Mouse (Mus musculus): Measurements from ENCODE around the gene E330009J07Rik. TPM values are rescaled to one million over a fixed set of nuclear protein-coding genes. Genes with fewer than 3 reads are reported as not detected.

The E330009J07Rik gene
- 18.7 and 19.9 TPM in 2 replicates for polyA plus RNA-seq (2016; fragmentation: Nextera tagmentation; extraction: Ambion mirVana)

DNA sequence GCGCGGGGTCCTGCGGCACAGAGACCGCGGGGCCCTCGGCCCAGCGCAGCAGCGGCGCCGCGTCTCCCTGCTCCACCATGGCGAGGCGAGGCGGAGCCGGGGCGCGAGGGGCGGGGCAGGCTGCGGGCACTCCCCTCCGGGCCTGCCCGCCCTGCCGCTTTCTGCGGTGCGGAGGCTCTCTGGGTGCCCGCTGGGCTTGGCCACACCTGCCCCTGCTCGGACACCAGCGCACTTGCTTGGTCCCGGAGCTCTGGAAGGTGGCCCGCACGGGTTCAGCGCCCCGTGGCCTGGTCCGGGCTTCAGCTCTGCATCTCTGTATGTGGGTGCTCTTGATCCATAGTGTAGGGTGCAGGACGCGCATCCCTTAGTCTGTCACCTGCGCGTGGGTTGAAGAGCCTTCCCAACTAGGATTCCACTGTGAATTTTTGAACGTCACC is at the start of gene E330009J07Rik:
Gene E330009J07Rik (minus strand): TSS at position 89 of the 437 bp plus-strand sequence.
- Histone ChIP-seq H3K9ac (peak within 1 kb of the TSS; percentile 86), H3K27me3 (peaks cover 13% of the 10 kb centered on the region), H3K4me3 (peak within 1 kb of the TSS; percentile 86), H3K9me3 (replicated peaks) (no peaks in the 10 kb centered on the region), H3K4me1 (peaks cover 15% of the 10 kb centered on the region), H3K27ac (peak within 1 kb of the TSS; percentile 86), H3K4me2 (replicated peaks) (peak within 1 kb of the TSS; percentile 81), H3K36me3 (no peaks in the 10 kb centered on the region)
- ATAC-seq (ENCODE audit: low FRiP score): peak; percentile 91
- WGBS: under 1% methylated on average over 38 of the region's 38 CpGs

DNA sequence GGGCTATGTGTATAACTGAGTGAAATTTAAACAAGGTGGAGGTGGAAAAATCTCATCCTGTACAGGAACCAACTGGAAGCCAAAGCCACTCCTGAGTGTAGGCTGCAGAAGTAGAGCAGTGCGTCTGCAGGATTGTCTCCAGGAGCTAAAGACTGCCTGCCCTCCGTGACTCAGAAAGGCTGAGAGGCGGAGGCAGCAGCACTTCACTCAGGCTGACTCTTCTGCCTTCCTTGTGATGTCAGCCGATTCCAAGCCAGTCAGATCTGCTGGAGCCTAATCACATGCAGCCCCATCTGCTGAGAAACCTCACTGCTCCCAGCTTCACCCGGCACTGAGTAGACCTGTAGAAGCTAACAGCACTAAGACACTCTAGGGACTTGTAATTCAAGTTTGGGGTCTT is 46.4 kb upstream of the E330009J07Rik start:
- H3K4me3 ChIP-seq: no peak overlapping the region
- H3K27me3 ChIP-seq: no peaks in the 10 kb centered on the region
- no peak overlapping the region for H3K4me2 ChIP-seq (replicated peaks)
- 93% methylated on average over 5 of the region's 5 CpGs for WGBS
- ATAC-seq (ENCODE audit: low FRiP score): no peak
- H3K9me3 ChIP-seq (replicated peaks): no peaks in the 10 kb centered on the region
- H3K27ac ChIP-seq: no peak overlapping the region
- peaks cover 51% of the 10 kb centered on the region for H3K36me3 ChIP-seq
- no peaks in the 10 kb centered on the region for H3K4me1 ChIP-seq
- H3K9ac ChIP-seq: no peak overlapping the region

DNA sequence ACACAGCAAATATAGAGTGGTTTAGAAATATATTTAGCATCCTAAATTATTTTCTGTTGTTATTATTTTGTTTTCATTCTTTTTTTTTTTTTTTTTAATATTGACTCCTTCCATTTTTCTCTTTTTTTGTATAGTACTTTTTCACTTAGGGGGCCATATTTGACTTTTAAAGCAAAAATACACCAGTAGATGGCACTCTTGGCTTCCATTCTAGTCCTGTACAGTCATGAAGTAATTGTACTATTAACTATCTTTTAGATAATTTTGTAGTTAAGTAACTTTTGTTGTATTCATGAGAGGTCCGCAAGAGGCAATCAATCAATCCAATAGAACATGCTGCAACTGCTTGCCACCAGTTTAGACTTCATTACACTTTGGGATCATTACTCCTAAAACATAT is 43.8 kb upstream of the E330009J07Rik start:
- H3K27ac ChIP-seq: no peak overlapping the region
- H3K4me2 ChIP-seq (replicated peaks): no peak overlapping the region
- no peak for ATAC-seq (ENCODE audit: low FRiP score)
- WGBS: 95% methylated on average over 1 of the region's 1 CpGs
- peaks cover 66% of the 10 kb centered on the region for H3K36me3 ChIP-seq
- no peaks in the 10 kb centered on the region for H3K4me1 ChIP-seq
- no peak overlapping the region for H3K9ac ChIP-seq
- H3K4me3 ChIP-seq: no peak overlapping the region
- no peaks in the 10 kb centered on the region for H3K9me3 ChIP-seq (replicated peaks)
- H3K27me3 ChIP-seq: no peaks in the 10 kb centered on the region

DNA sequence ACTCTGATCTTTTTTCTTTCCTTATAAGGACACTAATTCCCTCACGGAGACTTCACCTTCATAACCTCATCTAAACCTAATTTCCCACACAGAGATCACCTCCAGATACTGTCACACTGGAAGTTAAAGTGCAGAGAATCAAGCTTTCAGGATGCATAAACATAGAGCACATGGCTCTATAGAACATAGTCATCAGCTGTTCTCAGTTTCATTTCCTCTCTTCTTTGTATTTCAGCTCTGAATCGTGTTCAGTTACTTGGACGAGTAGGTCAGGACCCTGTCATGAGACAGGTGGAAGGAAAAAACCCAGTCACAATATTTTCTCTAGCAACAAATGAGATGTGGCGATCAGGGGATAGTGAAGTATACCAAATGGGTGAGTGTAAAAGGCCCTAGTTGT is 40.2 kb upstream of the E330009J07Rik start:
- ATAC-seq (ENCODE audit: low FRiP score): no peak
- Histone ChIP-seq H3K4me1 (peaks cover 9% of the 10 kb centered on the region), H3K9ac (no peak overlapping the region), H3K27ac (no peak overlapping the region), H3K4me3 (no peak overlapping the region), H3K4me2 (replicated peaks) (no peak overlapping the region), H3K36me3 (peaks cover 52% of the 10 kb centered on the region), H3K9me3 (replicated peaks) (no peaks in the 10 kb centered on the region), H3K27me3 (no peaks in the 10 kb centered on the region)
- 92% methylated on average over 4 of the region's 4 CpGs for WGBS

DNA sequence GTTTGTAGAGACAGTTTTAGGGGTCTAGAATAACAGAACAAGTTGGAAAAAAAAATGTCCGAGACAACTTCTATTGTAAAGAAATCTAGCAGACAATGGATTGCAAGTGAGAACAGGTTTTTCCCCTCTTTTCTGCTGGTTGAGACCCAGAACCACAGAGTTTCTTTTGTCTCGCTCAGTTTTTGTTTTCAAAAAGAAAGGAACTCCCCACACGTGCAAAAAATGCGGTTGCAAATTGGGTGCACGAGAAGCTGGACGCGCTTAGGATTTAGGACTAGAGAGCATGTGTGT is 35.7 kb upstream of the E330009J07Rik start:
- Histone ChIP-seq H3K9ac (peak overlapping the region; percentile 89), H3K4me1 (peaks cover 9% of the 10 kb centered on the region), H3K27me3 (no peaks in the 10 kb centered on the region), H3K4me2 (replicated peaks) (peak overlapping the region; percentile 69), H3K27ac (peak overlapping the region; percentile 94), H3K9me3 (replicated peaks) (no peaks in the 10 kb centered on the region), H3K4me3 (peak overlapping the region; percentile 80), H3K36me3 (peaks cover 31% of the 10 kb centered on the region)
- ATAC-seq (ENCODE audit: low FRiP score): peak; percentile 12
- WGBS: 1% methylated on average over 7 of the region's 7 CpGs

DNA sequence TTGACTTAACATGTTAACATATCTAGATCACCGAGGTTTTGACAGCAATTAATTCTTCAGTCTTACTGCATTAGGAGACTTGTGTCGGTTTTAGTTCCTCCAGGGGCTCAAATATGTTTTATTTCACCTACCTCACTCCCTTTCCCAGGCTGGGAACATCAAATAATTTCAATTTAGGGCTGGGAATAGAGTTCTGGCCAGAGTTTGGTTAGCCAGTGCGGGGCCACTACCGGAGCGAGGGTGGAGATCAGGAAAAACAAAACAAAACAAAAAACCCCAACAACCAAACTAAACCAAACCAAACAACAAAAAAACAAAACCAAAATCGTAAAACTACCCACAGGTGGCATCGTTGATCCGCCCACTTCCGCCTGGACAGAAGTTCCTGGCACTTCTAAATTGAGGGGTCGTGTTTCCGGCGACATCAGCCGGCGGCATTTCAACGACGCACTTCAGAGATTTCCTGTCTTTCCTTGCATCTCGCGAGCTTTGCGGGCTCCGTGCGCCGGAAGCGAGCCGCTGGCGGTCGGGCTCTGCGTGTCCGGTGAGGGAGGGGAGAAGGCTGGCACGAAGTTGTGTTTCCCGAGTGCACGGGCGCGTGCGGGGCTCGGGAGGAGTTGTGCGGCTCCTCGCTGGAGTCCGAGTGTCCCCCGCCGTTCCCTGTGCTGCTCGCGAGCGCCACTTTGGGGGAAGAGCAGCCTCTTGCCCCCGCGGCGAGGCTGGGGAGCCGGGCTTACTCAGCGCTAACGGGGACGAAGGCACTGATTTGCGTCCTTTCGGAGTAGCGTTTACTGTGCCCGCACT is 35.2 kb upstream of the E330009J07Rik start, which contains the start of gene Ssbp1:
Gene Ssbp1 (plus strand): TSS at position 437 of the 804 bp plus-strand sequence.
- Histone ChIP-seq H3K36me3 (peaks cover 27% of the 10 kb centered on the region), H3K4me1 (peaks cover 9% of the 10 kb centered on the region), H3K9ac (peak within 1 kb of the TSS; percentile 89), H3K4me2 (replicated peaks) (peak within 1 kb of the TSS; percentile 69), H3K4me3 (peak within 1 kb of the TSS; percentile 80), H3K27me3 (no peaks in the 10 kb centered on the region), H3K27ac (peak within 1 kb of the TSS; percentile 94), H3K9me3 (replicated peaks) (no peaks in the 10 kb centered on the region)
- ATAC-seq (ENCODE audit: low FRiP score): peak; percentile 96
- WGBS: under 1% methylated on average over 54 of the region's 54 CpGs

DNA sequence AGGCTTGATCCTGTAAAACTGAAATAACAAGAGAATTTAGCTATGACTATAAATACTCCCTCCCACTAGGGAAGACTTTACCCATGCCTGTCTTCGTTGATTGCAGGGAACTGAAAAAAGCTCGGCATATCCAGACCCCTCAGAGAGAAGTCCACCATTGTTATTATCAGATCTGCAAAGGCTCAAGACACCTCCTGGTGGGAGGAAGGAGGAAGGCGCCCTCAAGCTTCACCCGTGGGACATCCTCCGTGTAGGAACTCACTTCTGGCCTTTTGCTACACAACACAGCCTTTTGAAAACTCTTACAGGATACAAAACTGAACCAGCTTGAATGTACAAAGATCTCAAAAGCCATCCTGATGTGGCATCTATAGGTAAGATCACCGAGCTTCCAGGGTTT is 29.8 kb upstream of the E330009J07Rik start:
- no peak overlapping the region for H3K4me3 ChIP-seq
- no peaks in the 10 kb centered on the region for H3K36me3 ChIP-seq
- H3K4me1 ChIP-seq: no peaks in the 10 kb centered on the region
- H3K27ac ChIP-seq: no peak overlapping the region
- no peaks in the 10 kb centered on the region for H3K27me3 ChIP-seq
- no peak overlapping the region for H3K4me2 ChIP-seq (replicated peaks)
- H3K9me3 ChIP-seq (replicated peaks): no peaks in the 10 kb centered on the region
- no peak overlapping the region for H3K9ac ChIP-seq
- WGBS: 50% methylated on average over 6 of the region's 6 CpGs
- no peak for ATAC-seq (ENCODE audit: low FRiP score)

DNA sequence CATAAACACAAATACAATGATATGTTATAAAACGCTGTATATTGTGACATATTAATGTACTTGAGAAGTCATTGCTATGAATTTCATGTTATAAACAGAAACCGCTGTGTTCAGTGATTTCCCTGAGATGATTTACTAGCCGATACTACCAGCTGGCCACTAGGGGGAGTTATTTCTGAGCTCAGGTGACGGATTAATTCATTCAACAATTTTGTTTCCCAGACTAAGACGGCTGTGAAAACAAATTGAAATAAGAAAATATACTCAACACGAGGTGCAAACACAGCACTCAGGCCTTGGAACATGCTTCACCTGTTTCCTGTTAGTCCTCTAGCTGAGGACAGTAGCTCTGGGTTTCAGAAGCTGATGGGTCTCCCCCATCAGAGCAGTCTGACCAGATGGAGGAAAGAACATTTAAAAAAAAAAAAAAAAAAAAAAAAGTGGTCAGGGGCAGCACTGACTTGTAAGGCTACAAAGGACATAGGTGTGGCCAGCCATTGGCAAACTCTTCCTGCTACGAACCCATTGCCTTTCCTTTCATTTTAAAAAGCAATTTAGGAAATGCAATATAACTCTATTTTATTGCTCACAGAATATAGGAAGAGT is 18.6 kb upstream of the E330009J07Rik start:
- no peak overlapping the region for H3K27ac ChIP-seq
- no peak overlapping the region for H3K4me2 ChIP-seq (replicated peaks)
- H3K4me3 ChIP-seq: no peak overlapping the region
- H3K9ac ChIP-seq: no peak overlapping the region
- WGBS: 23% methylated on average over 7 of the region's 7 CpGs
- H3K4me1 ChIP-seq: no peaks in the 10 kb centered on the region
- ATAC-seq (ENCODE audit: low FRiP score): no peak
- H3K36me3 ChIP-seq: no peaks in the 10 kb centered on the region
- H3K27me3 ChIP-seq: no peaks in the 10 kb centered on the region
- H3K9me3 ChIP-seq (replicated peaks): no peaks in the 10 kb centered on the region

DNA sequence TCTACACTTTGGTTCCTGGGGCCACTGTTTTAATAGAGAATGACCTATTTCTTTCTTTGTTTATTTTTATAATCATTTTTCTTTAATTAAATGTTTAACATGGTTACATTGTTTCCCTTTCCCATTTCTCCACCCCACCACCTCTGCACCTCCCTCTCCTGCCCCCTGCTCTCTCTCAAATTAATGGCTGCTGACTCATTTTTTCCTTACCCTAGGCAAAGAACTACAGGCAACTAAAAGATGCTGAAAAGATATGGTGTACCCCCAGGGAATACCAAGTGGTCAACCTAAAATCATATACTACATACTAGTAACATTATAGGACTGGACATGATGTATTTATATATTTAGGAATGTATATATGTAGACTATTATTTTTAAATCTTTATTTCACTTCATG is 12.7 kb upstream of the E330009J07Rik start:
- H3K4me2 ChIP-seq (replicated peaks): no peak overlapping the region
- no peak overlapping the region for H3K27ac ChIP-seq
- no peaks in the 10 kb centered on the region for H3K4me1 ChIP-seq
- H3K4me3 ChIP-seq: no peak overlapping the region
- no peaks in the 10 kb centered on the region for H3K36me3 ChIP-seq
- H3K9me3 ChIP-seq (replicated peaks): no peaks in the 10 kb centered on the region
- H3K9ac ChIP-seq: no peak overlapping the region
- no peak for ATAC-seq (ENCODE audit: low FRiP score)
- no peaks in the 10 kb centered on the region; the same call in 1 of the 2 replicates for H3K27me3 ChIP-seq

DNA sequence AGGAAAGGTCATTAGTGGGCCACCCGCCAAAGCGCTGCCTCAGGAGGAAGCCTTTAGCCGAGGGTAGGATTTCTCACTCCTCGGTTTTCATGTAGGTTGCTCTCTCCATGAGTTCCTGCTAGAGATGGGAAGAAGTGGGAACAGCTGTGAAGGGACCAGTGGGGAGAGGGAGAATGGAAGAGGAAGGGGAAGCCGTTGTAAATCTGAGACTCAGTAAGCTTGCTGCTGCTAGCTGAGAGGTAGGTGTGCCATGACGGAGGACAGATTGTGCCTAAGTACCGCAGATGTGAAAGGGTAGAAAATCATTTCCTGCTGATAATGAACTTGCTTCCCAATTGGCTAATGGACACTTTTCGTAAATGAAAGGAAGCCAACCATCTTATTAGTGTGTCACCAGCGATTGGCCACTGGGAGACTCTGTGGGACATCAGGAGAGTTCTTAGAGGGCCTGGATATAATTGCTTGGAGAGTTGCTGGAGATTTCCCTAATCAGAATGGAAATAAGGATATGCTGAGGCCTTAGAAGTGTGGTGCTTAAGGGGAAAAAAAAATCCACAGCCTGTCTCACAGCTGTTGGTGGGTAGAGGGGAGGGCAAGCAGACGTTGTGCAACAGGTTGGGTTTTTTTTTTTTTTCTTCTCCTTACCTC is 7.5 kb upstream of the E330009J07Rik start:
- no peaks in the 10 kb centered on the region for H3K9me3 ChIP-seq (replicated peaks)
- no peak overlapping the region for H3K4me2 ChIP-seq (replicated peaks)
- ATAC-seq (ENCODE audit: low FRiP score): no peak
- H3K4me1 ChIP-seq: no peaks in the 10 kb centered on the region
- peaks cover 6% of the 10 kb centered on the region for H3K27me3 ChIP-seq
- H3K4me3 ChIP-seq: no peak overlapping the region
- H3K27ac ChIP-seq: no peak overlapping the region
- WGBS: 39% methylated on average over 10 of the region's 10 CpGs
- H3K36me3 ChIP-seq: no peaks in the 10 kb centered on the region
- H3K9ac ChIP-seq: no peak overlapping the region

DNA sequence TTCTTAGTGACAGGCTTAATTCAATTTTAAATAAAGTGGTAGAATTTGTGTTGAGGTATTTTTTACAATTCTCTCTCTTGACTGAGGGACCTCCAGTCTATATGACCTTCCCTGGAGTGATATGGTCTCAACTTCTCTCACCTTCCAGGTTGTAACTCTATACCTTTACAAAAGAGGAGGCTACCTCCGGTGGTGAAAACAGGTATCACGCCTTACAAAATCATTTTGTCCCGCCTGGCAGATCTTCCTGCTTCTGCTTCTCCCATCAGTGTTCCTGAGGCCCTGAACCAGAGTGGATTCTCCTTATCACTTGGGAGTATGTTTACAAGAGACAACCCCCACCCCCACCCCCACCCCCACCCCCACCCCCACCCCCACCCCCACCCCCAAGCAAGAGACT is 5.8 kb upstream of the E330009J07Rik start:
- Histone ChIP-seq H3K4me3 (no peak overlapping the region), H3K9me3 (replicated peaks) (no peaks in the 10 kb centered on the region), H3K27ac (no peak overlapping the region), H3K27me3 (peaks cover 13% of the 10 kb centered on the region), H3K36me3 (no peaks in the 10 kb centered on the region), H3K9ac (no peak overlapping the region), H3K4me2 (replicated peaks) (no peak overlapping the region), H3K4me1 (no peaks in the 10 kb centered on the region)
- no peak for ATAC-seq (ENCODE audit: low FRiP score)
- 54% methylated on average over 3 of the region's 3 CpGs for WGBS

DNA sequence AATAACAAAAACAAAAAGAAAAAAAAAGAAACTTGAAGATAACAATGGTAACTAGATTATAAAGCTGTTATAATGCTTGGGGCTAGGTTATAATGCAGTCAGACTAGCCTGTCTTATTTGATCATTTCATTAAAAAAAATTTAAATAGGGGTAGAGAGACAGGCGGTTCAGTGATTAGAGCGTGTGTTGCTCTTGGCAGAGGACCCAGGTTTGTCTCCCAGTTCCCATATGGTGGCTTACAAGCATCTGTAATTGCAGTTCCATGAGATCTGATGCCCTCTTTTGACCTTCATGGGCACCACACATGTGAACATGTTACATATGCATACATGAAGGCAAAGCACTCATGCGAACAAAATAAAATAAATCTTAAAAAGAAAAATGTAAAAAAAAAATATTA is 5.3 kb upstream of the E330009J07Rik start:
- H3K4me2 ChIP-seq (replicated peaks): no peak overlapping the region
- H3K4me3 ChIP-seq: no peak overlapping the region
- no peaks in the 10 kb centered on the region for H3K9me3 ChIP-seq (replicated peaks)
- no peaks in the 10 kb centered on the region for H3K4me1 ChIP-seq
- no peak overlapping the region for H3K27ac ChIP-seq
- peaks cover 13% of the 10 kb centered on the region for H3K27me3 ChIP-seq
- WGBS: 72% methylated on average over 3 of the region's 3 CpGs
- H3K36me3 ChIP-seq: no peaks in the 10 kb centered on the region
- no peak overlapping the region for H3K9ac ChIP-seq
- no peak for ATAC-seq (ENCODE audit: low FRiP score)
